Mouse (Mus musculus) stomach, embryonic 15.5 days (tissue): Measurements from ENCODE around the gene Cd47. TPM values are rescaled to one million over a fixed set of nuclear protein-coding genes. Genes with fewer than 3 reads are reported as not detected.

Source experiments
- polyA plus RNA-seq: library from polyadenylated mRNA; unstranded; fragments of >200 nt; fragmentation: Nextera tagmentation; extraction: Ambion mirVana; gene quantifications from 2 replicates; pipeline ENCODE4 v1.2.1, GENCODE M21; 2015

Gene Cd47
- polyA plus RNA-seq, 1 experiment from 2014 or later = 103 TPM

Other genes starting within 250 kb of the Cd47 start
- 25.5 and 28.0 TPM in 2 replicates for gene Ift57, start 101.3 kb upstream of the Cd47 start, polyA plus RNA-seq